Mouse (Mus musculus) lung, adult 2 months (tissue): ENCODE data around the gene Marveld3.

Experiments
- CTCF ChIP-seq: fragments of 200-500 bp; IDR thresholded peaks from 2 replicates; pipeline ENCODE4 v1.5.1; 2011; ENCODE audit warnings: mild to moderate bottlenecking, low read length, control low read depth; ENCODE audit not compliant: insufficient read depth
- POLR2A ChIP-seq: fragments of 200-500 bp; IDR thresholded peaks from 2 replicates; pipeline ENCODE4 v1.6.1; 2011; ENCODE audit warnings: low read depth, mild to moderate bottlenecking, control low read depth, low read length, borderline replicate concordance; ENCODE audit errors: extremely low read depth

- TF ChIP-seq POLR2A (no peak), CTCF (no peak)
These were observed 30.2 kb upstream of the Marveld3 start for GRCm38 (mm10) chr8:109992166-109992565.
